In genomic region chr4:62941961-62942892, GRCm38 (mm10) we compare ENCODE assay signal across 15 mouse cellular contexts. TPM values are rescaled to one million over a fixed set of nuclear protein-coding genes. Genes with fewer than 3 reads are reported as not detected.
DNase-seq lines count a peak whose midpoint lies in the region; ATAC-seq lines count a peak whose summit lies in the region.
"Had no signal": no experiment of that assay in that cellular context is flagged by ENCODE, and none has a peak within 500 bp of the region (broad histone marks: within the 10 kb centered on the region; RNA-seq: fewer than 3 reads in every experiment).

No protein-coding gene starts in this region.

- 72% methylated on average over 14 of the region's 14 CpGs for WGBS in midbrain, embryonic 14.5 days
- WGBS in midbrain, embryonic 10.5 days, result 84% methylated on average over 14 of the region's 14 CpGs

- ATAC-seq in cerebellum, adult (ENCODE audit: insufficient number of reproducible peaks, low FRiP score, low TSS enrichment), result no peak
- no peak for ATAC-seq in midbrain, embryonic 14.5 days (ENCODE audit: low FRiP score, low TSS enrichment)

- no peak overlapping the region for H3K4me2 ChIP-seq in midbrain, embryonic 14.5 days (ENCODE audit: low read length)
- H3K4me2 ChIP-seq: embryonic facial prominence, embryonic 15.5 days; liver, embryonic 13.5 days had no signal

- no peaks in the 10 kb centered on the region for H3K9me3 ChIP-seq in midbrain, embryonic 14.5 days (ENCODE audit: control insufficient read depth, low read length)
- H3K9me3 ChIP-seq in midbrain, embryonic 10.5 days (replicated peaks), result no peaks in the 10 kb centered on the region
- H3K9me3 ChIP-seq: embryonic facial prominence, embryonic 15.5 days; liver, embryonic 13.5 days had no signal

- H3K9ac ChIP-seq in midbrain, embryonic 14.5 days (replicated peaks; ENCODE audit: low read length), result no peak overlapping the region
- H3K9ac ChIP-seq: embryonic facial prominence, embryonic 15.5 days; liver, embryonic 13.5 days had no signal

- no peak overlapping the region for H3K4me3 ChIP-seq in midbrain, embryonic 14.5 days (replicated peaks; ENCODE audit: low read depth, low read length)
- no peak overlapping the region for H3K4me3 ChIP-seq in midbrain, embryonic 10.5 days
- H3K4me3 ChIP-seq: embryonic facial prominence, embryonic 15.5 days; liver, embryonic 13.5 days had no signal

- peak; percentile 59 to 65 for DNase-seq in cerebellum, postnatal 14 days
- peak; percentile 26 for DNase-seq in heart, postnatal 4 days
- no peak for DNase-seq in heart, postnatal 36 days
- DNase-seq in midbrain, embryonic 14.5 days, result peak; percentile 45
- no peak for DNase-seq in midbrain, embryonic 10.5 days (ENCODE audit: low spot score)
- peak; percentile 64 to 78 for DNase-seq in lung, postnatal 4 days
- no peak for DNase-seq in gastrocnemius, postnatal 10 days
- DNase-seq: cerebellum, adult 8-10 months; gastrocnemius, postnatal 14 days; kidney, adult 2 months; liver, embryonic 13.5 days; thymus, postnatal 36 days had no signal

- no peaks in the 10 kb centered on the region for H3K36me3 ChIP-seq in midbrain, embryonic 14.5 days (ENCODE audit: control insufficient read depth, insufficient read depth, low read length)
- H3K36me3 ChIP-seq in midbrain, embryonic 10.5 days, result no peaks in the 10 kb centered on the region
- H3K36me3 ChIP-seq: embryonic facial prominence, embryonic 15.5 days; G1E; liver, embryonic 13.5 days had no signal

- no peaks in the 10 kb centered on the region for H3K4me1 ChIP-seq in midbrain, embryonic 14.5 days (ENCODE audit: control insufficient read depth, insufficient read depth, low read length)
- H3K4me1 ChIP-seq in midbrain, embryonic 10.5 days, result no peaks in the 10 kb centered on the region
- H3K4me1 ChIP-seq: liver, embryonic 13.5 days had no signal

- intact Hi-C loops in heart, postnatal 36 days (cut with DNase I), result loop anchor here (2.0 kb wide), 1 partner anchor 177 kb away; no protein-coding TSS in a partner anchor

- no peaks in the 10 kb centered on the region for H3K27me3 ChIP-seq in midbrain, embryonic 14.5 days (ENCODE audit: control insufficient read depth, insufficient read depth, low read length)
- no peaks in the 10 kb centered on the region for H3K27me3 ChIP-seq in midbrain, embryonic 10.5 days (ENCODE audit: low read depth, poor library complexity, severe bottlenecking)
- H3K27me3 ChIP-seq: embryonic facial prominence, embryonic 15.5 days; liver, embryonic 13.5 days had no signal

- H3K27ac ChIP-seq in midbrain, embryonic 14.5 days (replicated peaks; ENCODE audit: low read depth, low read length), result no peak overlapping the region
- no peak overlapping the region for H3K27ac ChIP-seq in midbrain, embryonic 10.5 days (replicated peaks)
- H3K27ac ChIP-seq: embryonic facial prominence, embryonic 15.5 days; liver, embryonic 13.5 days had no signal

RNA-seq across cellular contexts. Expression of gene Zfp618, which starts 23.1 kb away (rescaled TPM):
- 1 to 10 TPM; 8.0 to 9.3 TPM for total RNA-seq in heart, postnatal 4 days (2021)
- total RNA-seq in heart, postnatal 36 days (2021), result under 1 TPM; 0.33 to 0.56 TPM
- 29.5 and 39.8 TPM in 2 replicates for polyA plus RNA-seq in midbrain, embryonic 14.5 days (2014; fragmentation: Nextera tagmentation; extraction: Ambion mirVana)
- 23.9 and 26.6 TPM in 2 replicates for polyA plus RNA-seq in midbrain, embryonic 10.5 days (2016; fragmentation: Nextera tagmentation; extraction: Ambion mirVana)
- 1 to 10 TPM; 1.9 to 3.0 TPM for total RNA-seq in gastrocnemius, postnatal 10 days (2021)
- polyA plus RNA-seq: G1E had no signal

Comparison
In these comparisons a context has a peak if more than half of its experiments do, and no peak if none do; other contexts are left out.
1. DNase-seq: peak in cerebellum, postnatal 14 days (2 of 2), heart, postnatal 4 days (single experiment), midbrain, embryonic 14.5 days (single experiment) and lung, postnatal 4 days (2 of 2); none in heart, postnatal 36 days (0 of 2), midbrain, embryonic 10.5 days (single experiment) and gastrocnemius, postnatal 10 days (single experiment).